Mouse (Mus musculus) CH12.LX (cell line): ENCODE measurements at regions not wholly inside any gene's neighbourhood (a gene's known extent, or its start where the extent isn't known, plus 50 kb on each side); places are given as distances from the start of the nearest gene placed in this dataset.

ENCODE experiments used
- CTCF ChIP-seq, 2 experiments: IDR thresholded peaks in 1 of 2; conservative IDR thresholded peaks in 1 of 2; 2 replicates each; pipeline ENCODE4 v1.5.1; 2011 to 2012; ENCODE audit warnings: low read depth in 2 of 2, low read length in 2 of 2, improper control_type of control experiment in 1 of 2, inconsistent platforms in 1 of 2, mild to moderate bottlenecking in 1 of 2, moderate library complexity in 1 of 2
- ZMIZ1 ChIP-seq: IDR thresholded peaks from 2 replicates; pipeline ENCODE4 v1.6.1; 2012; ENCODE audit warnings: low read depth, mild to moderate bottlenecking, inconsistent platforms, low read length, improper control_type of control experiment

- no peak for TF ChIP-seq CTCF (conservative IDR thresholded peaks at IDR 0.05 in 1 of 2, IDR thresholded peaks at IDR 0.05 in 1 of 2; ENCODE audit: low read depth in 2 of 2, low read length in 2 of 2)
- no peak for TF ChIP-seq ZMIZ1
Measured at GRCm38 (mm10) chr7:73310581-73311136, 64.7 kb upstream of the Rgma start.
